Mouse (Mus musculus) liver, embryonic 16.5 days (tissue): ENCODE data around the gene Sycn. TPM values are rescaled to one million over a fixed set of nuclear protein-coding genes. Genes with fewer than 3 reads are reported as not detected.
A peak's percentile ranks its signal among the peaks of the same experiment; 100 is the strongest.
"Not testable (repeated sequence)": the region's sequence is repeated elsewhere in the genome, so short reads cannot be mapped to it uniquely, and the experiment has no call there.

Experiments
- ATAC-seq: fragments of 200-750 bp; cut with Nextera tagmentation; 2 replicates; pipeline ENCODE4 v1.8.0; 2017; ENCODE audit warnings: low read depth, mild to moderate bottlenecking, moderate number of reproducible peaks, moderate library complexity
- H3K27ac ChIP-seq: fragments of 300-500 bp; sonication (generic); 2 replicates; pipeline ENCODE4 v1.5.1; 2014; ENCODE audit warnings: mild to moderate bottlenecking, low read length
- H3K27me3 ChIP-seq: fragments of 300-500 bp; sonication (generic); 2 replicates; pipeline ENCODE4 v1.6.1; 2014; ENCODE audit warnings: low read depth, low read length, mixed read lengths; ENCODE audit not compliant: control insufficient read depth, insufficient read depth
- H3K36me3 ChIP-seq: fragments of 300-500 bp; sonication (generic); 2 replicates; pipeline ENCODE4 v1.6.1; 2014; ENCODE audit warnings: mild to moderate bottlenecking; ENCODE audit not compliant: control insufficient read depth, insufficient read depth
- H3K4me1 ChIP-seq: fragments of 300-500 bp; sonication (generic); 2 replicates; pipeline ENCODE4 v1.6.1; 2014; ENCODE audit warnings: low read depth, low read length, mixed read lengths; ENCODE audit not compliant: control insufficient read depth
- H3K4me2 ChIP-seq: fragments of 300-500 bp; sonication (generic); 2 replicates; pipeline ENCODE4 v1.6.1; 2014; ENCODE audit warnings: low read depth, low read length, mixed read lengths
- H3K4me3 ChIP-seq: fragments of 300-500 bp; sonication (generic); 2 replicates; pipeline ENCODE4 v1.5.1; 2014; ENCODE audit warnings: low read depth, mild to moderate bottlenecking, low read length
- H3K9ac ChIP-seq: fragments of 300-500 bp; sonication (generic); 2 replicates; pipeline ENCODE4 v1.6.1; 2014; ENCODE audit warnings: low read depth, low read length
- H3K9me3 ChIP-seq: fragments of 300-500 bp; sonication (generic); replicated peaks from 2 replicates; pipeline ENCODE4 v1.6.1; 2016; ENCODE audit warnings: low read length; ENCODE audit not compliant: control insufficient read depth
- whole genome bisulfite sequencing: fragments of 180-500 bp; shearing (Covaris S2); extraction: QIAGEN DNeasy Blood & Tissue Kit; methylation state at CpG from one replicate; pipeline ENCODE4 v1.1.7; 2014; ENCODE audit not compliant: insufficient replicate concordance; 5-methylcytosine and 5-hydroxymethylcytosine counted together
- polyA plus RNA-seq: library from polyadenylated mRNA; unstranded; fragments of >200 nt; fragmentation: Nextera tagmentation; extraction: Ambion mirVana; gene quantifications from 2 replicates; pipeline ENCODE4 v1.2.1, GENCODE M21; 2015

The Sycn gene
- polyA plus RNA-seq, 1 experiment from 2014 or later, result 2.5 TPM

- Histone ChIP-seq H3K9ac (no peak overlapping the region), H3K4me3 (no peak overlapping the region), H3K36me3 (no peaks in the 10 kb centered on the region), H3K27ac (no peak overlapping the region), H3K9me3 (no peaks in the 10 kb centered on the region), H3K27me3 (no peaks in the 10 kb centered on the region), H3K4me1 (no peaks in the 10 kb centered on the region), H3K4me2 (0 out of 2 replicates have a peak overlapping the region, but pooled peaks have one; percentile 19)
- peak; percentile 64 for ATAC-seq
- 3% methylated on average over 19 of the region's 19 CpGs for WGBS
Measured at GRCm38 (mm10) chr7:28527922-28528719, 12.6 kb upstream of the Sycn start.

GRCm38 (mm10) chr7:28532005-28532404 lies 8.7 kb upstream of the Sycn start:
- no peak for ATAC-seq
- no peaks in the 10 kb centered on the region for H3K27me3 ChIP-seq
- 74% methylated on average over 8 of the region's 8 CpGs for whole genome bisulfite sequencing

GRCm38 (mm10) chr7:28538886-28539285 lies 1.8 kb upstream of the Sycn start:
- not testable (repeated sequence) for H3K4me1 ChIP-seq, H3K9ac ChIP-seq, H3K27me3 ChIP-seq, H3K27ac ChIP-seq, H3K36me3 ChIP-seq, ATAC-seq, H3K4me2 ChIP-seq, H3K4me3 ChIP-seq, H3K9me3 ChIP-seq
- 67% methylated on average over 6 of the region's 6 CpGs for WGBS

More at GRCm38 (mm10) chr7:28532005-28532404, 8.7 kb upstream of the Sycn start:
- H3K4me2 ChIP-seq, result no peak overlapping the region
- H3K4me1 ChIP-seq, result no peaks in the 10 kb centered on the region
- H3K9ac ChIP-seq, result no peak overlapping the region
- H3K4me3 ChIP-seq, result no peak overlapping the region
- no peaks in the 10 kb centered on the region for H3K9me3 ChIP-seq
- H3K27ac ChIP-seq, result no peak overlapping the region
- no peaks in the 10 kb centered on the region for H3K36me3 ChIP-seq

DNA sequence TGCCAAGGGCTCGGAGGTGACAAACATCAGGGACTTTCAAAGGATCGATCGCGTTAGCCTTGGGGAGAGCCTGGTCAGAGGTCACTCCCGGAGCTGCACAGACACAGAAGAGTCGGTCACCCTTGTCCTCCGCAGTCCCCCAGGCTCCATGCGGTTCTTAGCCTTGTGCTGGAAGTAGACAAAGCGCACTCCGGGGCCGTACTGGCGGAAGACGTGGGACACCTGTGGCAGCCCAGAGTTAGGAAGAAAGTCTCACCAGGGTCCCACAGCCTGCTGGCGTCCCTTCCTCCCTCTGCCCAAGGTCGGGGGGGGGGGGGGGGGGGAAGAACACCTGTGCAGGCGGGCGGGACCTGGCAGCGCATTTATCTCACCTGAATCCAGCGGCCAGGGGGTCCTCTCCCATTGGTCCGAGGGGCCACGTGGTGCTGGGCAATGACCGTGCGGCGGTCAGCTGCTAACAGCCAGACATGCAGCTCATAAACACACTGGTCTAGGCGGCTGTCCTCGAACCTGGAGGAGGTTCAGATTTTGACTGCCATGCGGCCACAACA lies 3.4 kb downstream of the Sycn start:
- no peaks in the 10 kb centered on the region for H3K36me3 ChIP-seq
- H3K27me3 ChIP-seq, result peaks cover 36% of the 10 kb centered on the region
- no peak overlapping the region for H3K9ac ChIP-seq
- 12% methylated on average over 25 of the region's 27 CpGs for WGBS
- no peaks in the 10 kb centered on the region for H3K9me3 ChIP-seq
- H3K27ac ChIP-seq, result no peak overlapping the region
- H3K4me2 ChIP-seq, result peak overlapping the region; percentile 43
- no peaks in the 10 kb centered on the region for H3K4me1 ChIP-seq
- no peak overlapping the region for H3K4me3 ChIP-seq
- peak; percentile 68 for ATAC-seq

GRCm38 (mm10) chr7:28545048-28545890 lies 4.6 kb downstream of the Sycn start:
- H3K4me1 ChIP-seq, result no peaks in the 10 kb centered on the region
- H3K27ac ChIP-seq, result no peak overlapping the region
- H3K9ac ChIP-seq, result no peak overlapping the region
- no peak overlapping the region for H3K4me2 ChIP-seq
- H3K27me3 ChIP-seq, result peaks cover 36% of the 10 kb centered on the region
- WGBS, result 18% methylated on average over 14 of the region's 14 CpGs
- ATAC-seq, result no peak
- H3K36me3 ChIP-seq, result no peaks in the 10 kb centered on the region
- H3K9me3 ChIP-seq, result no peaks in the 10 kb centered on the region
- no peak overlapping the region for H3K4me3 ChIP-seq

DNA sequence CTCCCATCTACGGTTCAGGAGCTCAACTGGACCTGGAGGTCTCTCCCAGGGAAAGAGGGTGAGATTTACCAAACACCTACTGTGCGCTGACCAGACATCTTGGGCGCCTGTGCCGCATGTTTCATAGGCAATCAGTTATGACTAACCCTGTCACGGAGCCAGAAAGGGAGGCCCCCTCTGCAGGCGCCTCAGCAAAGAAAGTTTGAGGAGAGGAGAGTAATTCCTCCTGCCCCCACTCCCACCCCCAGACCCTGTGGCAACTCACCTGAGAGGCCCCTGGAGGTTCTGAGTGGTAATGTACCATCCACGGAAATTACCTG lies 5.2 kb downstream of the Sycn start:
- Histone ChIP-seq H3K27ac (no peak overlapping the region), H3K36me3 (no peaks in the 10 kb centered on the region), H3K4me1 (no peaks in the 10 kb centered on the region), H3K4me2 (no peak overlapping the region), H3K9ac (no peak overlapping the region), H3K27me3 (peaks cover 36% of the 10 kb centered on the region), H3K4me3 (no peak overlapping the region), H3K9me3 (no peaks in the 10 kb centered on the region)
- ATAC-seq, result no peak
- 42% methylated on average over 7 of the region's 7 CpGs for WGBS

- peaks cover 36% of the 10 kb centered on the region for H3K27me3 ChIP-seq
- no peaks in the 10 kb centered on the region for H3K36me3 ChIP-seq
- H3K4me3 ChIP-seq, result 0 out of 2 replicates have a peak overlapping the region, but pooled peaks have one; percentile 3
- 2% methylated on average over 22 of the region's 22 CpGs for WGBS
- ATAC-seq, result no peak
- no peaks in the 10 kb centered on the region for H3K9me3 ChIP-seq
- H3K27ac ChIP-seq, result no peak overlapping the region
- H3K9ac ChIP-seq, result no peak overlapping the region
- H3K4me2 ChIP-seq, result peak overlapping the region; percentile 11; the same call in 1 of the 2 replicates
- no peaks in the 10 kb centered on the region for H3K4me1 ChIP-seq
Measured at GRCm38 (mm10) chr7:28546649-28547048, 6.0 kb downstream of the Sycn start.

- no peak for ATAC-seq
- H3K27ac ChIP-seq, result no peak within 1 kb of the TSS
- no peaks in the 10 kb centered on the region for H3K4me1 ChIP-seq
- H3K4me3 ChIP-seq, result 0 out of 2 replicates have a peak within 1 kb of the TSS, but pooled peaks have one; percentile 3
- peak within 1 kb of the TSS; percentile 11; the same call in 1 of the 2 replicates for H3K4me2 ChIP-seq
- H3K36me3 ChIP-seq, result no peaks in the 10 kb centered on the region
- no peak within 1 kb of the TSS for H3K9ac ChIP-seq
- under 1% methylated on average over 5 of the region's 5 CpGs for WGBS
- no peaks in the 10 kb centered on the region for H3K9me3 ChIP-seq
- peaks cover 36% of the 10 kb centered on the region for H3K27me3 ChIP-seq
Measured at GRCm38 (mm10) chr7:28547154-28547553, 6.5 kb downstream of the Sycn start, which contains the start of gene Nccrp1. Nccrp1 (minus strand) TSS chr7:28547254.
